Mouse (Mus musculus): ENCODE measurements at regions not wholly inside any gene's neighbourhood (a gene's known extent, or its start where the extent isn't known, plus 50 kb on each side); places are given as distances from the start of the nearest gene placed in this dataset.

DNA sequence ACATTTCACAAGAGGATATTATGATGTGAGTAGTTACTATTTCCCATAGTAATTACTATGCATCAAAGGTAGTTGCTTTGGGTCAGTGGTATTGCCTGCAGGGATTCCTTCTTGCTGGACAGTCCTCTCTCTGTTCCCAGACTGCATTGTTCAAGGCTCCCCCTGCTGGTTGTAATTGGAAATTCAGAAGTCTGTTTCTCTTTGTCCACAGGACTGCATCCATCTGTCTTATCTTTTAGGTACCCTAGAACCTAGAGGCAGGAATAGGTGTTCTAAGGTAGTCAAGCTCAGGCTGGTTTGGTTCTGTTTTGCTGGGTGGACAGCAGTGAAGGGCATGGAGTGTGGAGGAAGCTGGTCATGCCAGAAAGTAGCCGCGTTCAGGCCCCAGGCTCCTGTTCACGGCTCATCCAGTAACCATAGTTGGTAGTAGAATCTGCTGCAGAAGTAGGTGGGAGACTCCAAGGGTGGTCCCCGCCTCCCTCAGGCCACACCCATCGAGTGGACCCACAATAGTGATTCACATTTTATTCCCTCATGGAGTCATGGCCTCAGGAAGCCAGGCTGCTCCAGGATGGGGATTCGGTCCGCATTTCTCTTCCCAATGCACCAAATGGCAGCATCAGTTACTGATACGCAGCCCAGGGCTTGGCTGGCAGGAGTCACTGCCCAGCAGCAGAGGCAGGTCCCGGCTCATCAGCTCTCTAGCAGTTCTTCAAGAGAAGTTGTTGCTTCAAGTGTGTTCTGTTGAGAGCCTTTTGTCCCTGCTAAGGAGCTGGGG is 51.7 kb upstream of the Caprin1 start:
- no peaks in the 10 kb centered on the region for H3K9me3 ChIP-seq (replicated peaks)
- no peak overlapping the region for H3K27ac ChIP-seq
- H3K4me3 ChIP-seq = no peak overlapping the region
- H3K4me2 ChIP-seq = no peak overlapping the region
- peak; percentile 13; the same call in 1 of the 2 replicates for ATAC-seq
- no peaks in the 10 kb centered on the region for H3K36me3 ChIP-seq
- H3K4me1 ChIP-seq = peaks cover 5% of the 10 kb centered on the region; the same call in 1 of the 2 replicates
- H3K9ac ChIP-seq = no peak overlapping the region
- 62% methylated on average over 9 of the region's 9 CpGs for WGBS (ENCODE audit: insufficient replicate concordance)
- no peaks in the 10 kb centered on the region for H3K27me3 ChIP-seq (replicated peaks)

GRCm38 (mm10) chr2:103849766-103850530 is 52.5 kb upstream of the Caprin1 start:
- H3K4me1 ChIP-seq = peaks cover 5% of the 10 kb centered on the region; the same call in 1 of the 2 replicates
- H3K36me3 ChIP-seq = no peaks in the 10 kb centered on the region
- no peak overlapping the region for H3K27ac ChIP-seq
- H3K9me3 ChIP-seq (replicated peaks) = no peaks in the 10 kb centered on the region
- WGBS (ENCODE audit: insufficient replicate concordance) = 70% methylated on average over 9 of the region's 9 CpGs
- no peak for ATAC-seq
- H3K9ac ChIP-seq = no peak overlapping the region
- no peaks in the 10 kb centered on the region for H3K27me3 ChIP-seq (replicated peaks)
- no peak overlapping the region for H3K4me3 ChIP-seq
- no peak overlapping the region for H3K4me2 ChIP-seq

- no peak overlapping the region for H3K4me3 ChIP-seq
- 47% methylated on average over 5 of the region's 5 CpGs for WGBS (ENCODE audit: insufficient replicate concordance)
- no peak overlapping the region for H3K4me2 ChIP-seq
- no peak overlapping the region for H3K27ac ChIP-seq
- no peak for ATAC-seq
- no peaks in the 10 kb centered on the region for H3K27me3 ChIP-seq (replicated peaks)
- H3K9me3 ChIP-seq (replicated peaks) = no peaks in the 10 kb centered on the region
- H3K36me3 ChIP-seq = no peaks in the 10 kb centered on the region
- H3K9ac ChIP-seq = no peak overlapping the region
- peaks cover 5% of the 10 kb centered on the region; the same call in 1 of the 2 replicates for H3K4me1 ChIP-seq
These were observed 53.0 kb upstream of the Caprin1 start for GRCm38 (mm10) chr2:103850531-103850816.

DNA sequence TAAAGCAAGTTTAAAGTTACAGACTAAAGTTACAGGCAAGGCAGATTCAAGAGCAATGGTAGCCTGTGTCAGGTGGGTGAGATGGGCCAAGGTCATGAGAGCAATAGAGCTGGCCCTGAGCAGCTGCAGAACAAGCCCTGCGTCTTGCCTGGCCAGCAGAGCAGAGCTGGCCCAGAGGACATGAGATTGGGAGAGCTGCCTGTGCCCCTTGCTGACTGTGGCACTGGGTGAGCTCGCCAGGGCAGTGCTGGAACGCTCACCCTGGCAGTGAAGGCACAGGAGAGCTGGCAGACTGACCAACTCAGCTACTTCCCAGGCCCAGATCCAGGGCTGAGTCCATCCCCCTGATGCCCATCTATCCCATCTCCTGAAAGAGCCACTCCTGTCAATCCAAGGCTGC is 53.7 kb upstream of the Caprin1 start:
- ATAC-seq = no peak
- no peaks in the 10 kb centered on the region for H3K27me3 ChIP-seq (replicated peaks)
- H3K9ac ChIP-seq = no peak overlapping the region
- H3K4me1 ChIP-seq = peaks cover 5% of the 10 kb centered on the region; the same call in 1 of the 2 replicates
- no peak overlapping the region for H3K4me3 ChIP-seq
- WGBS (ENCODE audit: insufficient replicate concordance) = 65% methylated on average over 3 of the region's 3 CpGs
- no peaks in the 10 kb centered on the region for H3K9me3 ChIP-seq (replicated peaks)
- no peak overlapping the region for H3K27ac ChIP-seq
- no peak overlapping the region for H3K4me2 ChIP-seq
- H3K36me3 ChIP-seq = no peaks in the 10 kb centered on the region

DNA sequence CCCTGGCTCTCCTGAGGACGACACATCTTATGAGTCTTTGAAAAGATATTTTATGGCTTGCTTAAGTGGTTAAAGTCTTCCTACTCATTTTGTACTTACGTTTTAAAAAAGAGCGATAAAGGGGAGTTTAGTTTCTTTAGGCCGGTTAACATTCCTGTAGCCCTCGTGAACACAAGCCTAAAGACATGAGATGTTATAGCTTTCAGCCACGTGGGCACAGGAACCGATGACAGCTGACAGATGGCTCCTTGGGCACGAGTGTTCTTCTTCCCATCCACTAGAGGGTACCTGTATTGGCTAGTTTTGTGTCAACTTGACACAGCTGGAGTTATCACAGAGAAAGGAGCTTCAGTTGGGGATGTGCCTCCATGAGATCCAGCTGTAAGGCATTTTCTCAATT is 63.8 kb upstream of the Caprin1 start:
- H3K27ac ChIP-seq = no peak overlapping the region
- WGBS (ENCODE audit: insufficient replicate concordance) = 72% methylated on average over 8 of the region's 8 CpGs
- no peaks in the 10 kb centered on the region for H3K36me3 ChIP-seq
- H3K4me2 ChIP-seq = no peak overlapping the region
- no peak for ATAC-seq
- 0 out of 2 replicates have a peak, but pooled peaks cover 3% of the 10 kb centered on the region for H3K27me3 ChIP-seq (replicated peaks)
- no peaks in the 10 kb centered on the region for H3K4me1 ChIP-seq
- H3K9me3 ChIP-seq (replicated peaks) = no peaks in the 10 kb centered on the region
- no peak overlapping the region for H3K4me3 ChIP-seq
- no peak overlapping the region for H3K9ac ChIP-seq

DNA sequence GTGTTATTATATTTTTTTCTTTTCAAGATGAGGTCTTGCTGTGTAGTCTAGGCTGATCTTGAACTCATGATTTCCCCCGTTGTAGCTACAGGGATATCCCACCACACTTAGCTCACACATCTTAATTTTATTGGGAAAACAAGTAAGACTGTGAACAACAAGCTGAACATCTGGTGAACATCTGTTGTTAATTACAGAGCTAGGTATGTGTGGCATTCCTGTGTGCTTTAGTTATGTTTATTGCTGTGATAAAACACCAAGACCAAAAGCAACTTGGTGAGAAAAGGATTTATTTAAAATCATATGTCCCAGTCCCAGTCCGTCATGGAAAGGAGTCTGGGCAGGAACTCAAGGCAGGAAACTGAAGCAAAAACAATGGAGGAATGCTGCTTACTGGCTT is 66.8 kb upstream of the Caprin1 start:
- H3K4me1 ChIP-seq = peaks cover 2% of the 10 kb centered on the region; the same call in 1 of the 2 replicates
- 0 out of 2 replicates have a peak, but pooled peaks cover 3% of the 10 kb centered on the region for H3K27me3 ChIP-seq (replicated peaks)
- H3K4me3 ChIP-seq = no peak overlapping the region
- no peak for ATAC-seq
- WGBS (ENCODE audit: insufficient replicate concordance) = 46% methylated on average over 2 of the region's 2 CpGs
- no peaks in the 10 kb centered on the region for H3K36me3 ChIP-seq
- no peak overlapping the region for H3K27ac ChIP-seq
- H3K9ac ChIP-seq = no peak overlapping the region
- no peaks in the 10 kb centered on the region for H3K9me3 ChIP-seq (replicated peaks)
- H3K4me2 ChIP-seq = no peak overlapping the region

DNA sequence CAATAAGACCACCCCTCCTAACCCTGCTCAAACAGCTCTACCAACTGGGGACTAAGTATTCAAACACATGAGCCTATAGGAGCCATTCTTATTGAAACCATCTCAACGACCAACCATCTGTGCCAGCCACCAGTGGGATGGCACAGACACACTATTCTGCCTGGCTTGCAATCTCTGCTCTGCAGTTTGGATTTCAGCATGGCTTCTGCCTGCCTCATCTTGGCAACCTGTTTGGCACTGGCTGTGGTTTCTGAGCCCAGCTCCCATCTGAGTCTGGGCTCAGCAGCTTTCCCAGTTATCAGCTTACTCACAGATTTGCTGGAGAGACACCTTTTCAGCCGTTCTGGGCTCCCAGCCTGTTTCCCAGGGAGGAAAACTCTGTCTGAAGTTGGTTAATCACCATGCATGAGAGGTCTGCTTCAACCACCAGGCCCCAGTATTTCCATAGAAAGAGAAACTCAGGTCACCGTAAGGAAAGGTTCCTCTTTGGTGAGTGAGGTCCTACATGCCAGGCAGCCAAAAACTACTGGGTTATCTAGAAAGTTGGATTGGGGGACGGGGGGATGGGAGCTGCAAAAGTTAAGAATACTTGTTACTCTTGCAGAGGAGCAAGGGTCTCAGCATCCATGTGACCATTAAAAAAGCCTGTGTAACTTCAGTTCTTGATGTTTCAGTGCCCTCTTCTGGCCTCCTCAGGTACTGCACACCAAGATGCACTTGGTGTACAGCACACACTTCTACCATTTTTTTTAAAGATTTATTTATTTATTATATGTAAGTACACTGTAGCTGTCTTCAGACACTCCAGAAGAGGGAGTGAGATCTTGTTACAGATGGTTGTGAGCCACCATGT is 68.1 kb upstream of the Caprin1 start:
- H3K4me1 ChIP-seq = peaks cover 10% of the 10 kb centered on the region
- H3K27ac ChIP-seq = no peak overlapping the region
- no peaks in the 10 kb centered on the region for H3K9me3 ChIP-seq (replicated peaks)
- H3K27me3 ChIP-seq (replicated peaks) = 0 out of 2 replicates have a peak, but pooled peaks cover 3% of the 10 kb centered on the region
- 64% methylated on average over 4 of the region's 4 CpGs for WGBS (ENCODE audit: insufficient replicate concordance)
- no peak for ATAC-seq
- no peak overlapping the region for H3K9ac ChIP-seq
- no peak overlapping the region for H3K4me3 ChIP-seq
- H3K4me2 ChIP-seq = no peak overlapping the region
- no peaks in the 10 kb centered on the region for H3K36me3 ChIP-seq

DNA sequence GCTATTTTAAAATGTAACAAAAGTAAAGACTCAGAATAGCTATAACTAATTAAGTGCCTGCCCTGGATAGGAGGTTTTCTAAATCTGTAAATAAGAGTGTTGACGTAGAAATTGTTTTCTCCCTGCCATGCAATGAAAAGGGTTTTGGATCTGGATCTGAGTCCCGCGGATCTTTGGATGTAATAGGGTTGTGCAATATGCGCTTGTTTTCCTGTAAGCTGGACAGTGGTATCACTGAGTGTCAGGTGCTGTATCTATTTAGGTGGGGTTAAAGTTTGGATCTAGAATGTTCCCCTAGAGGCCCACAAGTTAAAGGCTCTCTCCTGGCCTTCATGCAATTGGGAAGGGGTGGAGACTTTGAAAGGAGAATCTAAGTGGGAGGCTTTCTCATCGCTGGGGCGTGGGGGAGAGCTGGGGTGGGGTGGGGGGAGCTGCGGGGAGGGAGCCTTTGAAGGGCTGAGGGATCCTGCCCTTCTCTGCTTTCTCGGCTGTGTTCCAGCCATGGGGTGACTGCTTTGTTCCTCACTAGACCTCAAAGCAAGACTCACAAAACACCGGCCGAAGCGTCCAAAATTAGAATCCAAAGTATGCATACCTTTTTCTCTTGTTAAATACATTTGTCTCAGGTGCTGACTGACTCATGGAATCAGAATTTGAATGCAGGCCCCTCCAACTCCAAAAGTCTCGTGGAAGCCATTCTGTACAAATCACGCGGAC is 70.0 kb upstream of the Caprin1 start:
- Histone ChIP-seq H3K27me3 (replicated peaks) (0 out of 2 replicates have a peak, but pooled peaks cover 3% of the 10 kb centered on the region), H3K4me3 (no peak overlapping the region), H3K9ac (no peak overlapping the region), H3K4me1 (peaks cover 24% of the 10 kb centered on the region), H3K36me3 (no peaks in the 10 kb centered on the region), H3K4me2 (no peak overlapping the region), H3K27ac (no peak overlapping the region), H3K9me3 (replicated peaks) (no peaks in the 10 kb centered on the region)
- 70% methylated on average over 14 of the region's 14 CpGs for WGBS (ENCODE audit: insufficient replicate concordance)
- no peak for ATAC-seq

DNA sequence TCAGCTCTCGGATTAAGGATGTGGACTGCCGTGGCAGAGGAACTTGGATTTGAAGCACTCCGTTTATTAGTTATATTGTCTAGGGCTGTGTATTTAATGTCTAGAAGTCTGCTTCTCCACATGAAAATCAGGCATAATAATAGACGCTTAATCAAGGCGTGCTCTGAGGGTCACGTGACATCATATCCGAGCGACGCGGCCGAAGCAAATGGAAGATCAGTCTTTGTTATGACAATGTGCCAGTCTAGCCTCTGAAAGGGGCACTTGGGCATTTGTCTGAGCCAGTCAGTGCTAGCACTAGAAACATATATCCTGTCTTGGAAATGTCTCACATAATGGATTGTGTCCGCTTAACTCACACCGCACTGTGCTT is 70.5 kb upstream of the Caprin1 start:
- Histone ChIP-seq H3K9me3 (replicated peaks) (no peaks in the 10 kb centered on the region), H3K27me3 (replicated peaks) (0 out of 2 replicates have a peak, but pooled peaks cover 3% of the 10 kb centered on the region), H3K4me3 (no peak overlapping the region), H3K36me3 (no peaks in the 10 kb centered on the region), H3K27ac (no peak overlapping the region), H3K4me1 (peaks cover 29% of the 10 kb centered on the region), H3K4me2 (no peak overlapping the region), H3K9ac (no peak overlapping the region)
- ATAC-seq = no peak
- 88% methylated on average over 13 of the region's 13 CpGs for WGBS (ENCODE audit: insufficient replicate concordance)

DNA sequence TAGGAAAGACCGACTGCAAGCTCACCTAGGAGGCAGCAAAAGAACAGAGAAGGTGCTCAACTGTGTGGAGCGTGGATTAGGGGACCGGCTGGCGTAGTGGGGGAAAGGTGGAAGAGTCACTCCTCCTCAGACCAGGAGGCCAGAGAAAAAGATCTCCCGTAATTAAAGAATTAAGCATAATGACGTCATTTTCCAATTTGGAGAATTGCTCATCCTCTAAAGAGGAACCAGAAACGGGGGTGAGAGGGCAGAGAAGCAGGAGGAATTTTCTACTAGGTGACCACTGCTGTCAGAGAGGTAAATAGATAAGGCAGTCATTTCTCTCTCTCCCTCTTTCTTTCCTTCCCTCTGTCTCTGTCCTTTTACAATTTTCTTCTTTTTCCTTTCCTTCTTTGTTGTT is 71.2 kb upstream of the Caprin1 start:
- Histone ChIP-seq H3K9me3 (replicated peaks) (no peaks in the 10 kb centered on the region), H3K4me2 (no peak overlapping the region), H3K27ac (no peak overlapping the region), H3K27me3 (replicated peaks) (0 out of 2 replicates have a peak, but pooled peaks cover 3% of the 10 kb centered on the region), H3K4me3 (no peak overlapping the region), H3K9ac (no peak overlapping the region), H3K4me1 (peaks cover 35% of the 10 kb centered on the region), H3K36me3 (no peaks in the 10 kb centered on the region)
- no peak for ATAC-seq
- WGBS (ENCODE audit: insufficient replicate concordance) = 56% methylated on average over 7 of the region's 7 CpGs

DNA sequence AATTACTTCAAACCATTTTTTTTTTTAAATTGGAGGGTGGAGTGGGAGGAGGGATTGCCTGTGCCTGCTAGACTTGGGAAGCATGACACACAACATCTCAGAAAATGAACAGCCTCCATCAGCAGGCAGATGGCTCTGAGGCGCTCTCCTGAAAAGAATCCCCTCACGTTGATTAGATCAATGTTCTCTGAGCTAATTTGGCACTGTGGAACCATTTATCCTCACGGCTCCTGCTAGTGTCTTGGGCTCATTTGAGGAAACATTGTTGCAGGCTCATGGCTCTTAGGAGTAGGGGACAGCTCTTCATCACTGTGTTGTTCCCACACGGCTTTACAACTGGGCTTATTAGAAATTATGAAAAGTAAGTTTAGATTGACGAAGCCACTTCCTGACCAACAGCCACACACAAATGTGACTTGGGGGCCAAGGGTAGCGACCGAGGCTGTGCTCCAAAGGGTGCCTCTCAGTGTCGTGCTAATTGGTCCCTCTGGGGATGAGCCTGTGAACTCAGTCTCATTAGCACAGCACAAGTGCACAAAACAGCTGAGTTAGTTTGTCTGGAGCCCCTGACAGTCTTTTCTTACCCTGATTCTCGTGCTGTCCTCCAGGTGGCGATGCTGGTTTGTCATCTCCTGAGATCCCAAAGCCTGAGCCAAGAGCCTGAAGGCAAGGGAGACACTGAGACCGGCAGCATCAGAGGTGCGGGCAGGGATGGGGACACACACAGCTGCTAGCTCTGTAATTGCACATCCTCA is 74.2 kb upstream of the Caprin1 start:
- peak overlapping the region; percentile 22; the same call in 1 of the 2 replicates for H3K4me2 ChIP-seq
- H3K9me3 ChIP-seq (replicated peaks) = no peaks in the 10 kb centered on the region
- H3K36me3 ChIP-seq = no peaks in the 10 kb centered on the region
- peaks cover 63% of the 10 kb centered on the region for H3K4me1 ChIP-seq
- H3K4me3 ChIP-seq = no peak overlapping the region
- no peaks in the 10 kb centered on the region for H3K27me3 ChIP-seq (replicated peaks)
- 29% methylated on average over 12 of the region's 12 CpGs for WGBS (ENCODE audit: insufficient replicate concordance)
- peak; percentile 79 for ATAC-seq
- H3K27ac ChIP-seq = peak overlapping the region; percentile 79
- H3K9ac ChIP-seq = 0 out of 2 replicates have a peak overlapping the region, but pooled peaks have one; percentile 13
